Mouse (Mus musculus) MEL (cell line): ENCODE results near the gene Unc5b. TPM values are rescaled to one million over a fixed set of nuclear protein-coding genes. Genes with fewer than 3 reads are reported as not detected.

Source experiments
- DNase-seq: peaks from one replicate; pipeline ENCODE4 v3.0.0; 2011; ENCODE audit warnings: low read depth, low spot score
- H3K27ac ChIP-seq: 2 replicates; pipeline ENCODE4 v1.5.1; 2012; ENCODE audit warnings: low read depth, mild to moderate bottlenecking, control low read depth, low read length, moderate library complexity; ENCODE audit not compliant: control insufficient read depth
- H3K27me3 ChIP-seq, 2 experiments: fragments of 150-350 bp in 1 of 2; sonication (generic) in 1 of 2; 2 replicates each; pipeline ENCODE4 v1.6.1; 2012; ENCODE audit warnings: low read length in 2 of 2, mild to moderate bottlenecking in 2 of 2, improper control_type of control experiment in 1 of 2, moderate library complexity in 1 of 2; ENCODE audit not compliant: insufficient read depth in 2 of 2, control insufficient read depth in 1 of 2
- H3K36me3 ChIP-seq, 2 experiments: 2 replicates each; pipeline ENCODE4 v1.6.1; 2012 to 2014; ENCODE audit warnings: low read length in 2 of 2, improper control_type of control experiment in 1 of 2, inconsistent platforms in 1 of 2, mild to moderate bottlenecking in 1 of 2; ENCODE audit not compliant: insufficient read depth in 2 of 2, control insufficient read depth in 1 of 2
- H3K4me1 ChIP-seq, 2 experiments: fragments of 150-350 bp in 1 of 2; sonication (generic) in 1 of 2; 2 replicates each; pipeline ENCODE4 v1.6.1; 2012; ENCODE audit warnings: low read length in 2 of 2, improper control_type of control experiment in 1 of 2, mild to moderate bottlenecking in 1 of 2; ENCODE audit not compliant: insufficient read depth in 2 of 2, control insufficient read depth in 1 of 2
- H3K4me3 ChIP-seq, 2 experiments: fragments of 150-350 bp in 1 of 2; sonication (generic) in 1 of 2; 2 replicates each; pipeline ENCODE4 v1.5.1; 2012; ENCODE audit warnings: low read depth in 2 of 2, low read length in 2 of 2, mild to moderate bottlenecking in 2 of 2, moderate library complexity in 2 of 2, control low read depth in 1 of 2, improper control_type of control experiment in 1 of 2; ENCODE audit not compliant: control insufficient read depth in 1 of 2, insufficient read depth in 1 of 2
- H3K79me2 ChIP-seq: 2 replicates; pipeline ENCODE4 v1.6.1; 2012; ENCODE audit warnings: mild to moderate bottlenecking, low read length, moderate library complexity; ENCODE audit not compliant: control insufficient read depth, poor library complexity, insufficient read depth
- H3K9ac ChIP-seq: 2 replicates; pipeline ENCODE4 v1.6.1; 2012; ENCODE audit warnings: low read depth, mild to moderate bottlenecking, control low read depth, low read length, moderate library complexity; ENCODE audit not compliant: control insufficient read depth, poor library complexity, severe bottlenecking
- H3K9me3 ChIP-seq: fragments of 150-350 bp; sonication (generic); replicated peaks from 2 replicates; pipeline ENCODE4 v1.6.1; 2012; ENCODE audit warnings: mild to moderate bottlenecking, low read length, improper control_type of control experiment, moderate library complexity; ENCODE audit not compliant: insufficient read depth
- BHLHE40 ChIP-seq: IDR thresholded peaks from 2 replicates; pipeline ENCODE4 v1.6.1; 2012; ENCODE audit warnings: low read depth, mild to moderate bottlenecking, inconsistent platforms, low read length, improper control_type of control experiment, borderline replicate concordance
- CHD1 ChIP-seq: IDR thresholded peaks from 2 replicates; pipeline ENCODE4 v1.6.1; 2012; ENCODE audit warnings: low read depth, mild to moderate bottlenecking, inconsistent platforms, low read length, improper control_type of control experiment
- CHD2 ChIP-seq: IDR thresholded peaks from 2 replicates; pipeline ENCODE4 v1.6.1; 2011; ENCODE audit warnings: low read length, improper control_type of control experiment
- CTCF ChIP-seq, 3 experiments: IDR thresholded peaks in 2 of 3; conservative IDR thresholded peaks in 1 of 3; 2 replicates each; pipeline ENCODE4 v1.5.1; 2011 to 2012; ENCODE audit warnings: low read length in 3 of 3, low read depth in 2 of 3, mild to moderate bottlenecking in 2 of 3, improper control_type of control experiment in 1 of 3, inconsistent platforms in 1 of 3, mixed read lengths in 1 of 3, moderate library complexity in 1 of 3; ENCODE audit not compliant: control insufficient read depth in 1 of 3, insufficient read depth in 1 of 3, poor library complexity in 1 of 3, severe bottlenecking in 1 of 3
- E2F4 ChIP-seq: IDR thresholded peaks from 2 replicates; pipeline ENCODE4 v1.6.1; 2011; ENCODE audit warnings: low read depth, low read length, improper control_type of control experiment, borderline replicate concordance
- ELF1 ChIP-seq: IDR thresholded peaks from 2 replicates; pipeline ENCODE4 v1.6.1; 2014; ENCODE audit warnings: low read depth, mild to moderate bottlenecking, inconsistent platforms, low read length, improper control_type of control experiment, moderate library complexity
- EP300 ChIP-seq, 2 experiments: IDR thresholded peaks; 2 replicates each; pipeline ENCODE4 v1.6.1; 2011; ENCODE audit warnings: improper control_type of control experiment in 2 of 2, low read length in 2 of 2, low read depth in 1 of 2, mild to moderate bottlenecking in 1 of 2
- GABPA ChIP-seq: IDR thresholded peaks from 2 replicates; pipeline ENCODE4 v1.6.1; 2012; ENCODE audit warnings: low read depth, mild to moderate bottlenecking, inconsistent platforms, low read length, improper control_type of control experiment, moderate library complexity
- GATA1 ChIP-seq: IDR thresholded peaks from 2 replicates; pipeline ENCODE4 v1.6.1; 2011; ENCODE audit warnings: low read depth, low read length, improper control_type of control experiment
- MAFK ChIP-seq: IDR thresholded peaks from 2 replicates; pipeline ENCODE4 v1.6.1; 2011; ENCODE audit warnings: low read depth, mild to moderate bottlenecking, low read length, improper control_type of control experiment, borderline replicate concordance
- MAX ChIP-seq: IDR thresholded peaks from 2 replicates; pipeline ENCODE4 v1.6.1; 2011; ENCODE audit warnings: low read length, improper control_type of control experiment
- MAZ ChIP-seq: IDR thresholded peaks from 2 replicates; pipeline ENCODE4 v1.6.1; 2012; ENCODE audit warnings: low read depth, mild to moderate bottlenecking, inconsistent platforms, low read length, improper control_type of control experiment
- MEF2A ChIP-seq: IDR thresholded peaks from 2 replicates; pipeline ENCODE4 v1.6.1; 2014; ENCODE audit warnings: low read depth, mild to moderate bottlenecking, inconsistent platforms, low read length, improper control_type of control experiment; ENCODE audit not compliant: poor library complexity, insufficient replicate concordance, severe bottlenecking; ENCODE audit errors: extremely low read depth
- MYB ChIP-seq: IDR thresholded peaks from 2 replicates; pipeline ENCODE4 v1.6.1; 2011; ENCODE audit warnings: mild to moderate bottlenecking, low read depth, low read length, improper control_type of control experiment
- NELFE ChIP-seq: IDR thresholded peaks from 2 replicates; pipeline ENCODE4 v1.6.1; 2011; ENCODE audit warnings: low read depth, low read length, improper control_type of control experiment
- NRF1 ChIP-seq: IDR thresholded peaks from 2 replicates; pipeline ENCODE4 v1.6.1; 2014; ENCODE audit warnings: low read depth, mild to moderate bottlenecking, inconsistent platforms, low read length, improper control_type of control experiment, moderate library complexity; ENCODE audit not compliant: poor library complexity, insufficient read depth, severe bottlenecking
- POLR2AphosphoS2 ChIP-seq: IDR thresholded peaks from 2 replicates; pipeline ENCODE4 v1.6.1; 2011; ENCODE audit warnings: low read length, improper control_type of control experiment
- POLR2AphosphoS5 ChIP-seq: IDR thresholded peaks from 2 replicates; pipeline ENCODE4 v1.6.1; 2012; ENCODE audit warnings: low read depth, borderline replicate concordance, mild to moderate bottlenecking, inconsistent platforms, low read length, moderate library complexity, mixed read lengths
- RCOR1 ChIP-seq: IDR thresholded peaks from 2 replicates; pipeline ENCODE4 v1.6.1; 2012; ENCODE audit warnings: low read depth, mild to moderate bottlenecking, inconsistent platforms, low read length, improper control_type of control experiment
- TBP ChIP-seq: IDR thresholded peaks from 2 replicates; pipeline ENCODE4 v1.8.0; 2011; ENCODE audit warnings: low read depth, low read length, improper control_type of control experiment
- UBTF ChIP-seq: IDR thresholded peaks from 2 replicates; pipeline ENCODE4 v1.6.1; 2012; ENCODE audit warnings: low read depth, mild to moderate bottlenecking, inconsistent platforms, low read length, improper control_type of control experiment, moderate library complexity, borderline replicate concordance; ENCODE audit not compliant: insufficient read depth
- USF1 ChIP-seq: IDR thresholded peaks from 2 replicates; pipeline ENCODE4 v1.6.1; 2014; ENCODE audit warnings: low read depth, mild to moderate bottlenecking, inconsistent platforms, low read length, improper control_type of control experiment, moderate library complexity
- USF2 ChIP-seq, 2 experiments: IDR thresholded peaks; 2 replicates each; pipeline ENCODE4 v1.6.1; 2011 to 2012; ENCODE audit warnings: improper control_type of control experiment in 2 of 2, low read length in 2 of 2, borderline replicate concordance in 1 of 2, inconsistent platforms in 1 of 2, low read depth in 1 of 2, mild to moderate bottlenecking in 1 of 2; ENCODE audit not compliant: insufficient read depth in 1 of 2
- ZC3H11A ChIP-seq: IDR thresholded peaks from 2 replicates; pipeline ENCODE4 v1.6.1; 2012; ENCODE audit warnings: low read depth, mild to moderate bottlenecking, inconsistent platforms, low read length, improper control_type of control experiment
- ZKSCAN1 ChIP-seq: IDR thresholded peaks from 2 replicates; pipeline ENCODE4 v1.6.1; 2012; ENCODE audit warnings: low read depth, mild to moderate bottlenecking, inconsistent platforms, low read length, improper control_type of control experiment, moderate library complexity
- ZMIZ1 ChIP-seq: IDR thresholded peaks from 2 replicates; pipeline ENCODE4 v1.6.1; 2012; ENCODE audit warnings: low read depth, mild to moderate bottlenecking, inconsistent platforms, low read length, improper control_type of control experiment, moderate library complexity
- polyA plus RNA-seq, 2 experiments: library from polyadenylated mRNA; stranded (reverse) in 1 of 2; unstranded in 1 of 2; fragments of >175 nt in 1 of 2; fragments of >200 nt in 1 of 2; gene quantifications; 2 replicates each; pipeline versions ENCODE4 v1.2.1 to v1.2.4; 2012; ENCODE audit warnings: low replicate concordance in 2 of 2, low read depth in 1 of 2; ENCODE audit not compliant: insufficient read length in 2 of 2, insufficient read depth in 1 of 2, missing spikeins in 1 of 2
- total RNA-seq: library from RNA; depleted of rRNA; stranded (reverse); fragments of 300-350 nt; gene quantifications from 2 replicates; pipeline ENCODE4 v1.2.3, GENCODE M21; 2012; rRNA removed

Unc5b gene
- total RNA-seq (not detected in 2 replicates), polyA plus RNA-seq (not detected)

- no peaks in the 10 kb centered on the region for H3K27me3 ChIP-seq
- no peaks in the 10 kb centered on the region for H3K4me1 ChIP-seq
- H3K79me2 ChIP-seq, result no peaks in the 10 kb centered on the region
- no peak for DNase-seq
- H3K27ac ChIP-seq, result no peak within 1 kb of the TSS
- no peak within 1 kb of the TSS for H3K4me3 ChIP-seq
- no peaks in the 10 kb centered on the region for H3K9me3 ChIP-seq
- no peak within 1 kb of the TSS for H3K9ac ChIP-seq
- H3K36me3 ChIP-seq, result no peaks in the 10 kb centered on the region
- TF ChIP-seq UBTF, result no peak
- TF ChIP-seq ELF1, result no peak
- TF ChIP-seq CHD2, result no peak
- TF ChIP-seq CTCF (IDR thresholded peaks at IDR 0.05 in 2 of 3, conservative IDR thresholded peaks at IDR 0.05 in 1 of 3; ENCODE audit: control insufficient read depth in 1 of 3, insufficient read depth in 1 of 3, low read depth in 2 of 3, low read length in 3 of 3, poor library complexity in 1 of 3, severe bottlenecking in 1 of 3), result no peak
- TF ChIP-seq MAFK, result no peak
- TF ChIP-seq POLR2AphosphoS2, result no peak
- TF ChIP-seq NELFE, result no peak
- no peak for TF ChIP-seq RCOR1
- no peak for TF ChIP-seq MAZ
- no peak for TF ChIP-seq GABPA
- TF ChIP-seq TBP, result no peak
- TF ChIP-seq, all 39 proteins: peak for 0
Measured at GRCm38 (mm10) chr10:60831379-60831778, at the start of gene Unc5b. Gene Unc5b, minus strand, starts transcription at chr10:60831581.

GRCm38 (mm10) chr10:60879817-60880216, 48.4 kb upstream of the Unc5b start:
- Histone ChIP-seq H3K4me3 (no peak overlapping the region), H3K9me3 (no peaks in the 10 kb centered on the region)

GRCm38 (mm10) chr10:60877075-60877474, 45.7 kb upstream of the Unc5b start:
- Histone ChIP-seq H3K9me3 (no peaks in the 10 kb centered on the region), H3K4me1 (no peaks in the 10 kb centered on the region), H3K9ac (no peak overlapping the region), H3K4me3 (no peak overlapping the region)
- TF ChIP-seq NRF1 (no peak), E2F4 (no peak), USF1 (no peak), MYB (no peak), CTCF (IDR thresholded peaks at IDR 0.05 in 2 of 3, conservative IDR thresholded peaks at IDR 0.05 in 1 of 3; ENCODE audit: control insufficient read depth in 1 of 3, insufficient read depth in 1 of 3, low read depth in 2 of 3, low read length in 3 of 3, poor library complexity in 1 of 3, severe bottlenecking in 1 of 3) (no peak), POLR2AphosphoS5 (no peak), ZC3H11A (no peak), POLR2AphosphoS2 (no peak), MAX (no peak), BHLHE40 (no peak), TBP (no peak), EP300 (IDR thresholded peaks at IDR 0.05; ENCODE audit: low read depth in 1 of 2, low read length in 2 of 2) (no peak), RCOR1 (no peak), CHD1 (no peak), GABPA (no peak)
- TF ChIP-seq, all 39 proteins: peak for 0
- no peak for DNase-seq
- no peaks in the 10 kb centered on the region for H3K27me3 ChIP-seq
- no peaks in the 10 kb centered on the region for H3K36me3 ChIP-seq
- H3K79me2 ChIP-seq, result no peaks in the 10 kb centered on the region
- H3K27ac ChIP-seq, result no peak overlapping the region

More at GRCm38 (mm10) chr10:60879817-60880216, 48.4 kb upstream of the Unc5b start:
- Histone ChIP-seq H3K4me1 (no peaks in the 10 kb centered on the region), H3K79me2 (no peaks in the 10 kb centered on the region), H3K27ac (no peak overlapping the region), H3K9ac (no peak overlapping the region), H3K27me3 (no peaks in the 10 kb centered on the region), H3K36me3 (no peaks in the 10 kb centered on the region)
- TF ChIP-seq E2F4 (no peak), RCOR1 (no peak), GABPA (no peak), GATA1 (no peak), CHD2 (no peak), ZMIZ1 (no peak), NRF1 (no peak), USF2 (IDR thresholded peaks at IDR 0.05; ENCODE audit: borderline replicate concordance in 1 of 2, insufficient read depth in 1 of 2, low read depth in 1 of 2, low read length in 2 of 2) (no peak), UBTF (no peak), ZKSCAN1 (no peak), MEF2A (no peak)
- DNase-seq, result no peak
